Mouse (Mus musculus) cerebellum, adult 11-12 months (tissue): ENCODE results near the gene Rad9b.
A peak's percentile ranks its signal among the peaks of the same experiment; 100 is the strongest.

ENCODE experiments used
- DNase-seq: peaks from one replicate; pipeline ENCODE4 v3.0.0; 2022

Gene Rad9b

DNA sequence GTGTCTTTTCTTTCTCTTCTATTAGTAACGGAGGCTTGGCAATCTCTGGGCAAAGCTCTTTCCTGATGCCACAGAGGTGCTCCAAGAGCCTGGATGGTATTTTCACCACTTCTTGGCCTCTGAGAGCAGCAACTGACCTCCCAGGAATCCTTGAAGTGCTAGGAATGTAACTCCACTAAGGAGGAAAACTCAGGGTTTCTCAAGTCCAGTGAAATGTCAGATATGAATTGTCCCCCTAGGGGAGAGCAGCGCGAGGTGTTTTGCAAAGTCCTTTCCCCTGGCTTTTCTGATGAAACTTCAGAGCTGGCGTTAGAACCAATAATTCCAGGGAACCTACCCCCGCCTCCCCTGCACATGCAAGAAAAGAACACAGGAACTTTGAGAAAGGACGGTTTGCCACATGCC, 73.6 kb downstream of the Rad9b start:
- no peak for DNase-seq

GRCm38 (mm10) chr5:122279799-122280421, 74.1 kb downstream of the Rad9b start:
- no peak for DNase-seq

- peak; percentile 76 for DNase-seq
Measured at GRCm38 (mm10) chr5:122278946-122279345, 75.1 kb downstream of the Rad9b start.

DNA sequence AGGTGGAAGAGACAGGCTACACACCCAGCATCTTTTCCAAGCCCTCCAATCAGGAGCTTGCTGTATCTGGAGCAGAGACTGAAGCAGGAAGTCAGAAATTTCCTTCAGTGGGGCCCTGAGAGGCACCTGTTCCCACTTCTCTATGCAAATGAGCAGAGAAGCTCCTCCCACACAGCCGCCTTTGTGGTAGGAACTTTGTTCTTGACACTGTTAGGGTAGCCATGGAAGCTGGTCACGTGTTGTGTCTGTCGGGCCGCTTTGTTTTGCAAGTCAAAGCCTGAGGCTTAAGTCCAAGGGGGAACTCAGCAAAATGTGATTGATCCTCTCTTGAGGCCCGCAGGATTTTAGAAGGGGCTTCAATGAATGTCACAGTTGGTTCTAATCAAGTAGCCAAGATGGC, 79.2 kb downstream of the Rad9b start:
- no peak for DNase-seq
